Mouse (Mus musculus) G1E (cell line): Measurements from ENCODE around the gene Slc4a8. TPM values are rescaled to one million over a fixed set of nuclear protein-coding genes. Genes with fewer than 3 reads are reported as not detected.

Experiments
- ATAC-seq: 2 replicates; pipeline ENCODE4 v1.8.0; 2016; ENCODE audit warnings: mild to moderate bottlenecking; ENCODE audit not compliant: insufficient number of reproducible peaks, poor library complexity, low FRiP score, severe bottlenecking; ENCODE audit errors: extremely low read depth
- DNase-seq: peaks from one replicate; pipeline ENCODE4 v3.0.0; 2012; ENCODE audit warnings: low spot score
- H3K27me3 ChIP-seq: 2 replicates; pipeline ENCODE4 v1.6.1; 2012; ENCODE audit warnings: mild to moderate bottlenecking, low read length, inconsistent platforms; ENCODE audit not compliant: insufficient read depth
- H3K36me3 ChIP-seq: replicated peaks from 2 replicates; pipeline ENCODE3; 2012; ENCODE audit warnings: mild to moderate bottlenecking, inconsistent platforms
- H3K4me1 ChIP-seq: 2 replicates; pipeline ENCODE4 v1.6.1; 2012; ENCODE audit warnings: low read depth, low read length, inconsistent platforms, mixed read lengths; ENCODE audit not compliant: insufficient read depth
- H3K4me3 ChIP-seq: 2 replicates; pipeline ENCODE4 v1.5.1; 2012; ENCODE audit warnings: low read depth, mild to moderate bottlenecking, inconsistent platforms, low read length, moderate library complexity, mixed read lengths
- H3K9me3 ChIP-seq: replicated peaks from 2 replicates; pipeline ENCODE4 v1.6.1; 2012; ENCODE audit warnings: inconsistent platforms
- CTCF ChIP-seq: IDR thresholded peaks from 2 replicates; pipeline ENCODE4 v1.5.1; 2012; ENCODE audit warnings: low read depth, low read length, inconsistent platforms, mixed read lengths
- GATA1 ChIP-seq: IDR thresholded peaks from 2 replicates; pipeline ENCODE4 v1.6.1; 2012; ENCODE audit warnings: borderline replicate concordance, low read length, inconsistent platforms, mixed read lengths
- GATA2 ChIP-seq: IDR thresholded peaks from 2 replicates; pipeline ENCODE4 v1.6.1; 2012; ENCODE audit warnings: low read depth, low read length, inconsistent platforms, borderline replicate concordance
- POLR2AphosphoS5 ChIP-seq: IDR thresholded peaks from 2 replicates; pipeline ENCODE4 v1.6.1; 2012; ENCODE audit warnings: low read depth, low read length, inconsistent platforms; ENCODE audit not compliant: insufficient replicate concordance
- TAL1 ChIP-seq: conservative IDR thresholded peaks from 2 replicates; pipeline ENCODE4 v1.6.1; 2012; ENCODE audit warnings: low read depth, low read length, inconsistent platforms, mixed read lengths
- polyA plus RNA-seq: library from polyadenylated mRNA; stranded (reverse); fragments of >175 nt; gene quantifications from 2 replicates; pipeline ENCODE4 v1.2.3, GENCODE M21; 2012
- total RNA-seq, 2 experiments: library from RNA; stranded (forward) in 1 of 2; stranded (reverse) in 1 of 2; fragments of 200-1000 nt in 1 of 2; fragments of >200 nt in 1 of 2; fragmentation: Nextera tagmentation in 1 of 2; gene quantifications; 2 replicates each; pipeline ENCODE4 v1.2.3; 2014 to 2017

Slc4a8 gene
- total and polyA plus RNA-seq, 3 experiments = 0.27 TPM; not detected in 2

- Histone ChIP-seq H3K36me3 (no peaks in the 10 kb centered on the region), H3K9me3 (peaks cover 7% of the 10 kb centered on the region; the same call in 1 of the 2 replicates), H3K27me3 (no peaks in the 10 kb centered on the region), H3K4me3 (no peak overlapping the region), H3K4me1 (no peaks in the 10 kb centered on the region)
- TF ChIP-seq TAL1 (no peak), GATA1 (no peak), POLR2AphosphoS5 (no peak), CTCF (no peak)
- ATAC-seq (peak; percentile 28; the same call in 1 of the 2 replicates), DNase-seq (no peak)
Observed at GRCm38 (mm10) chr15:100747121-100747963, 14.2 kb upstream of the Slc4a8 start.

- Histone ChIP-seq H3K27me3 (no peaks in the 10 kb centered on the region), H3K4me3 (no peak overlapping the region), H3K4me1 (no peaks in the 10 kb centered on the region), H3K9me3 (0 out of 2 replicates have a peak, but pooled peaks cover 4% of the 10 kb centered on the region), H3K36me3 (no peaks in the 10 kb centered on the region)
- TF ChIP-seq CTCF (no peak), GATA1 (no peak), GATA2 (no peak), TAL1 (no peak), POLR2AphosphoS5 (no peak)
- DNase-seq = no peak
- no peak for ATAC-seq
Observed at GRCm38 (mm10) chr15:100748584-100748983, 13.0 kb upstream of the Slc4a8 start.

GRCm38 (mm10) chr15:100749751-100750538 lies 11.6 kb upstream of the Slc4a8 start:
- no peak overlapping the region for H3K4me3 ChIP-seq
- H3K4me1 ChIP-seq = no peaks in the 10 kb centered on the region
- H3K36me3 ChIP-seq = no peaks in the 10 kb centered on the region
- DNase-seq = no peak
- no peak for ATAC-seq
- H3K9me3 ChIP-seq = 0 out of 2 replicates have a peak, but pooled peaks cover 2% of the 10 kb centered on the region
- TF ChIP-seq TAL1 = no peak
- no peak for TF ChIP-seq POLR2AphosphoS5
- TF ChIP-seq GATA1 = no peak
- no peak for TF ChIP-seq GATA2
- TF ChIP-seq CTCF = no peak
- H3K27me3 ChIP-seq = no peaks in the 10 kb centered on the region

- TF ChIP-seq CTCF (no peak), POLR2AphosphoS5 (no peak), GATA2 (no peak), GATA1 (no peak), TAL1 (no peak)
- ATAC-seq (no peak), DNase-seq (no peak)
- Histone ChIP-seq H3K4me3 (no peak overlapping the region), H3K27me3 (no peaks in the 10 kb centered on the region), H3K9me3 (peaks cover 13% of the 10 kb centered on the region), H3K4me1 (no peaks in the 10 kb centered on the region), H3K36me3 (no peaks in the 10 kb centered on the region)
Observed at GRCm38 (mm10) chr15:100752439-100752838, 9.1 kb upstream of the Slc4a8 start.

- DNase-seq (no peak), ATAC-seq (no peak; the same call in 1 of the 2 replicates)
- H3K9me3 ChIP-seq = peaks cover 17% of the 10 kb centered on the region
- no peaks in the 10 kb centered on the region for H3K4me1 ChIP-seq
- no peak overlapping the region for H3K4me3 ChIP-seq
- H3K27me3 ChIP-seq = no peaks in the 10 kb centered on the region
- no peaks in the 10 kb centered on the region for H3K36me3 ChIP-seq
- no peak for TF ChIP-seq CTCF
- no peak for TF ChIP-seq TAL1
- no peak for TF ChIP-seq GATA2
- TF ChIP-seq GATA1 = no peak
- no peak for TF ChIP-seq POLR2AphosphoS5
Observed at GRCm38 (mm10) chr15:100753045-100753444, 8.5 kb upstream of the Slc4a8 start.

GRCm38 (mm10) chr15:100754041-100754440 lies 7.5 kb upstream of the Slc4a8 start:
- Histone ChIP-seq H3K4me1 (no peaks in the 10 kb centered on the region), H3K9me3 (peaks cover 17% of the 10 kb centered on the region), H3K27me3 (no peaks in the 10 kb centered on the region), H3K36me3 (no peaks in the 10 kb centered on the region), H3K4me3 (no peak overlapping the region)
- ATAC-seq = no peak
- TF ChIP-seq GATA2 (no peak), GATA1 (no peak), TAL1 (no peak), CTCF (no peak), POLR2AphosphoS5 (no peak)
- no peak for DNase-seq
